Mouse (Mus musculus) common myeloid progenitor, adult 5-6 weeks (primary cell): ENCODE measurements at regions not wholly inside any gene's neighbourhood (a gene's known extent, or its start where the extent isn't known, plus 50 kb on each side); places are given as distances from the start of the nearest gene placed in this dataset.
"Not testable (repeated sequence)": the region's sequence is repeated elsewhere in the genome, so short reads cannot be mapped to it uniquely, and the experiment has no call there.

Experiments used
- ATAC-seq: replicated peaks from 2 replicates; pipeline ENCODE4 v1.8.0; 2016; ENCODE audit warnings: low read depth, mild to moderate bottlenecking, moderate TSS enrichment, inconsistent platforms; ENCODE audit not compliant: poor library complexity, severe bottlenecking

DNA sequence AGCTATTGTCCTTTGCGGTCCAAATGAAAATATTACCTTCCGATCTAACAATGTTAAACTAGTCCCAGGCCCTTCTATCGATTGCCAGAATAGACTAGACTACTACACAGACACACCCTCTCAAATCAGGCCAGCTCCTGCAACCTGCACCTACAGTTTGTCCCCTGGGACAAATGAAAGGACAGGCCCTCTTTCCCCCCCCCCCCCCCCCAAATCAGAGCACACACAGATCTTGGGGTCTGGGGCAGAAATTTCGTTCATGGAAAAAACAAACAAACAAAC is 77.8 kb downstream of the BC107364 start:
- ATAC-seq = peak; percentile 50; the same call in 1 of the 2 replicates

DNA sequence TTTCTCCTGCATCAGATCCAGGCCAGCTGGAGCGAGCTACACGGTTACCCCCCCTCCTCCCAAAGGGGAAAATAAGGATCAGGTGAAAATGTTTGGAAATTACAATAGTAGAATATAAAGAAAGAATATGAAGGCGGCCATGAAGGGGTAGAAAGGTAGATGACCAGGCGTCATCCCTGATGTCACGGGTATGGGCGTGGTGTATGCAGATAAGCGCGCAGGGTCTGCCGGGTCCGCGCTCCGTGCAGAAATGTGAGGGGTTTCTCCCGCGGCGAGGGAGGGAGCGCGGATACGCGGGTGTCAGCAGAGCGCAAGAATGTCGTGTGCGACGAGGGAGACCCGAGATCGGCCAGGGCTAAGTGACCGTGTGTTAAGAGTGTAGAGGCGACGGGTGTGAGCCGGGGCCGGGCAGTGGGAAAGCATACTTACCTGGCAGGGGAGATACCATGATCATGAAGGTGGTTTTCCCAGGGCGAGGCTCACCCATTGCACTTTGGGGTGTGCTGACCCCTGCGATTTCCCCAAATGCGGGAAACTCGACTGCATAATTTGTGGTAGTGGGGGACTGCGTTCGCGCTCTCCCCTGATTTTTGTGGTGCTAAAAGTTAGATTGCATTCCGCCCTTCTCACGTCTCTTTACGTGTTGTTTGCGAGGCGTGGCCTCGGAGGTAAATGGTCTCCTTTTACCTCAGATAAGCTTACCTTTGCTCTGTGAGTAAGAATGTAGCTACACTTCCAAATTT is 78.3 kb downstream of the BC107364 start:
- ATAC-seq = peak; percentile 36; the same call in 1 of the 2 replicates

DNA sequence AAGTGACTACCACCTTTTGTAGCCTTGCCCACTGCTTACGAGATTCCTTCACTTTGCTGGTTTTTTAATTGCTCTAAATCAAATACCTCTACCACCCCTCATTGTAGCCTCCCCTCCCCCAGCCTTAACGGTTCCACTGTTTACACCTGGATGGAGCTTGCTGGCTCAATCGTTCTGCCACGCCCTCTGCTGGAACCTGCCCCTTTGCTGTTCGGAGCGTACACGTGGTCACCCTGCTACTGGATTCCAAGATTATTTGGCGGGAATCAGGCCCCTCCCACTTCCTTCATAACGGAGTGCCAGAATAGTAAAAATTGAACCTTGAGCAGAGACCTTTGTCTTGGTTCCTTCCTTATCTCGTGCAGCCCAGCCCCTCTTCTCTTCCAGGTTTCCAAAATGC is 68.8 kb upstream of the Fcgr1 start:
- ATAC-seq = not testable (repeated sequence)

DNA sequence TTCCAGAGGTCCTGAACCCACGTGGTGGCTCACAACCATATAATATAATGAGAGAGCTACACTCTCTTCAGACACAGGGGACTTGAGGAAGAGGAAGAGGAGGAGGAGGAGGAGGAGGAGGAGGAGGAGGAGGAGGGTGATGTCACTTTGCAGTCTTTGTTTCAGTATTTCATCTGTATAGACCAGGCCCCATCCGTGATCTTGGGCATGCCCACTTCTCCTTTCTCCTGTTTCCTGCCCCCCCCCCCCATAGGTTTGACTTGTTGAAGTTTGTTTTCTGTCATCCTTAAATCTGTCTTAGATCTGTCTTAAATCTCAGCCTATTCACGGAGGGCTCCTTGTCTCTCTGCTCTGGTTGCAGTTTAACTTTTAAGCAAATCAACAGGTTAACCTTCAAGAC is 67.0 kb upstream of the Fcgr1 start:
- ATAC-seq = no peak

DNA sequence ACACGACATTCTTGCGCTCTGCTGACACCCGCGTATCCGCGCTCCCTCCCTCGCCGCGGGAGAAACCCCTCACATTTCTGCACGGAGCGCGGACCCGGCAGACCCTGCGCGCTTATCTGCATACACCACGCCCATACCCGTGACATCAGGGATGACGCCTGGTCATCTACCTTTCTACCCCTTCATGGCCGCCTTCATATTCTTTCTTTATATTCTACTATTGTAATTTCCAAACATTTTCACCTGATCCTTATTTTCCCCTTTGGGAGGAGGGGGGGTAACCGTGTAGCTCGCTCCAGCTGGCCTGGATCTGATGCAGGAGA is 66.4 kb upstream of the Fcgr1 start:
- ATAC-seq = 0 out of 2 replicates have a peak, but pooled peaks have one; percentile 36

DNA sequence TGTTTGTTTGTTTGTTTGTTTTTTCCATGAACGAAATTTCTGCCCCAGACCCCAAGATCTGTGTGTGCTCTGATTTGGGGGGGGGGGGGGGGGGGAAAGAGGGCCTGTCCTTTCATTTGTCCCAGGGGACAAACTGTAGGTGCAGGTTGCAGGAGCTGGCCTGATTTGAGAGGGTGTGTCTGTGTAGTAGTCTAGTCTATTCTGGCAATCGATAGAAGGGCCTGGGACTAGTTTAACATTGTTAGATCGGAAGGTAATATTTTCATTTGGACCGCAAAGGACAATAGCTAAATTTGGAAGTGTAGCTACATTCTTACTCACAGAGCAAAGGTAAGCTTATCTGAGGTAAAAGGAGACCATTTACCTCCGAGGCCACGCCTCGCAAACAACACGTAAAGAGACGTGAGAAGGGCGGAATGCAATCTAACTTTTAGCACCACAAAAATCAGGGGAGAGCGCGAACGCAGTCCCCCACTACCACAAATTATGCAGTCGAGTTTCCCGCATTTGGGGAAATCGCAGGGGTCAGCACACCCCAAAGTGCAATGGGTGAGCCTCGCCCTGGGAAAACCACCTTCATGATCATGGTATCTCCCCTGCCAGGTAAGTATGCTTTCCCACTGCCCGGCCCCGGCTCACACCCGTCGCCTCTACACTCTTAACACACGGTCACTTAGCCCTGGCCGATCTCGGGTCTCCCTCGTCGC is 65.9 kb upstream of the Fcgr1 start:
- 0 out of 2 replicates have a peak, but pooled peaks have one; percentile 32 for ATAC-seq

DNA sequence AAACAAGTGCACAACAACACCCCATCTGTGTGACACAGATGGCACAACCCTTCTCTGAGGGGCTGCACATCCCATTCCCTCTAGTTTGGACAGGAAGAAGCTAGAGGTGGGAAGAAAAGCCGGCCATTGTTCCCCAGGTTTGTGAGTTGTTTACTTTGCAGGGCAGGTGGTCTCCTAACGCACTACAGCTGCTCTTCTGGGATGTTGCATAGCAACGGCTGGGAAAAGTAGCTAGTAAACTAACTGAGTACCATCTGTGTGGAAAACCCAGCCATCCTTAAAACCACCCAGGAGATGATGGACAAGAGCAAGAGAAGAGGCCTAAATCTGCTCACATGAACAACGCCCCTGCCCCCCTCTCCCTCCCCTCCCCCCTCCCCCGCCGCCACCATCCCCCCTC is 57.9 kb upstream of the Fcgr1 start:
- ATAC-seq = not testable (repeated sequence)

DNA sequence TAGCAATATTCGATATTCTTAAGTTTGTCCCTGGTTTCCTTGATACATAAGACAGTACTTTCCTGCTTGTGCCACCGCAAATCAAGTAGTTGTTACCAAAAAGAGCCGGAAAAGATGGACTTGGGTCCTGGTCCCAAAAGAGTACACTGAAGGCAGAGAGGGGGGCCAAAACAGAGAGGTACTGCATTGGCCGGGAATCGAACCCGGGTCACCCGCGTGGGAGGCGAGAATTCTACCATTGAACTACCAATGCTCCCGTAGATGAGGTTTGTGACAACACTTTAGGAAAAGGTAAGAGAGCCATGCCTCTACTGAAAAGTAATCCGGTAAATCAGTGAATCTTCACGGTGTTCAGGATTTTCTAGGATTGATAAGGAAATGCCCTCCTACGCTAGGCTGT is 57.2 kb upstream of the Fcgr1 start:
- ATAC-seq = not testable (repeated sequence)

DNA sequence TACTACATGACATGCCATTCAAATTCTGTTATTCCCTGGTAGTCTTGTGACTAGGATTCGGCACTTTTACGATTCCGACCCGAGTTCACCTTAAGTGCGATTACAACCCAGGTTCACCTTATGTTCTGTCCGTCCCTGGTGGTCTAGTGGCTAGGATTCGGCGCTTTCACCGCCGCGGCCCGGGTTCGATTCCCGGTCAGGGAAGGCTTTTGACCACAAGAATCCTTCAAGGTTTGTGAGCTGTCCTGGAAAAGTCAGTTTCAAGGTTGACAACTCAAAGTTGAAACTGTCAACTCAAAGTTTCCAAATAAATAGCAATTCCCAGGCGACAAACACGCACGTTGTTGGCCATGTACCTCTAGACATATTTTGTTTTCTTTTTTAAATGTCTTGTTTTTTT is 52.8 kb upstream of the Fcgr1 start:
- not testable (repeated sequence) for ATAC-seq

DNA sequence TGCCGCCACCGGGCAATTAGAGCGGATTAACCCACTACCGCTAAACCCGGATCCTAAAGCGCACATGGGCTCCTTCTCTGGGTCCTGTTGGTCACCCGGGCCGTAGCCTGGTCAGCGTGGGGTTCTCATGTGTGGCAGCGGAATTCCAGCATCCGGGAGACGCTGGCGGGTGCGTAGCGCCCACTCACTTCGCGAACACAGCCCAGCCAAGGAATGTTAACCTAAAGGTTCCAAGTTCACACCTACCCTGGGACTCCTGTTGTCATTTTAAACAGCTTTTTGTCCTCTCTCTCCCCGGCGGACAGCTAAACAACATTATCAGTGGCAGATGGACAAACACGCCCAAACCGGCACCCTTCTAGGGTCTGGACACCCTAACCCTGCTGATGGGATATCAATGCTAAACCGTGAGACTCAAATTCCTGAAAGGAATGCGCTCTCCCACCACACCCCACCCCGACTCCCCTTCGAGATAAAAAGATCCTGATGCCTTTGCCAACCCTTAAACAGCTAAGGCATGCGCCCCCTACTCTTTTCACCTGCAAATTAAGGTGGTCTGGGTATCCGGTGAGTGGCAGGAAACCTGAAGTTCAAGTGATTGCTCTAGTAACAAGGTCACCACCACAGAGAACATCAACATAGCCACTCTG is 49.8 kb upstream of the Fcgr1 start:
- ATAC-seq = no peak
